In genomic region chrX:99481677-99482338, GRCm38 (mm10) we compare ENCODE assay signal across 12 mouse cellular contexts. TPM values are rescaled to one million over a fixed set of nuclear protein-coding genes. Genes with fewer than 3 reads are reported as not detected.
DNase-seq lines count a peak whose midpoint lies in the region; ATAC-seq and TF ChIP-seq lines count a peak whose summit lies in the region.
"Had no signal": no experiment of that assay in that cellular context is flagged by ENCODE, and none has a peak within 500 bp of the region (broad histone marks: within the 10 kb centered on the region; RNA-seq: fewer than 3 reads in every experiment).

No protein-coding gene starts in this region.

- H3K4me2 ChIP-seq in midbrain, postnatal 0 days (ENCODE audit: low read depth, low read length, poor library complexity, severe bottlenecking) = no peak overlapping the region
- H3K4me2 ChIP-seq: heart, embryonic 13.5 days; lung, embryonic 15.5 days had no signal

- TF ChIP-seq CTCF in left cerebral cortex, adult 2 months (IDR thresholded peaks at IDR 0.05) = no peak
- TF ChIP-seq CTCF in cortical plate, adult 2 months (IDR thresholded peaks at IDR 0.05; ENCODE audit: extremely low read depth, insufficient read depth, low read length) = no peak
- no peak for TF ChIP-seq CTCF in midbrain, postnatal 0 days (IDR thresholded peaks at IDR 0.05)

- WGBS in midbrain, postnatal 0 days = 35% methylated on average over 11 of the region's 12 CpGs

- TF ChIP-seq POLR2A in cortical plate, adult 2 months (IDR thresholded peaks at IDR 0.05; ENCODE audit: extremely low read depth, insufficient read depth, low read length) = no peak

- H3K4me1 ChIP-seq in cortical plate, adult 2 months (ENCODE audit: control insufficient read depth, insufficient read depth, low read length) = peaks cover 2% of the 10 kb centered on the region
- peaks cover 3% of the 10 kb centered on the region; the same call in 1 of the 2 replicates for H3K4me1 ChIP-seq in midbrain, postnatal 0 days (ENCODE audit: insufficient read depth, low read length)
- H3K4me1 ChIP-seq: heart, embryonic 13.5 days had no signal

- no peaks in the 10 kb centered on the region for H3K9me3 ChIP-seq in midbrain, postnatal 0 days (ENCODE audit: low read length)
- H3K9me3 ChIP-seq: heart, embryonic 13.5 days; lung, embryonic 15.5 days had no signal

- DNase-seq in left cerebral cortex, adult 2 months (ENCODE audit: extremely low spot score in 1 of 2, low spot score in 2 of 2) = no peak
- DNase-seq in left cerebral cortex, postnatal 4 days = no peak
- peak; percentile 43 for DNase-seq in forelimb bud, embryonic 11.5 days (ENCODE audit: low read depth, low spot score)
- DNase-seq in midbrain, postnatal 0 days (ENCODE audit: low spot score) = peak; percentile 87
- DNase-seq in thymus, postnatal 4 days = no peak
- DNase-seq in testis, postnatal 14 days (ENCODE audit: low spot score) = no peak
- DNase-seq in adrenal gland, adult (ENCODE audit: inconsistent age in 2 of 2, low spot score in 1 of 2) = no peak
- DNase-seq: thymus, postnatal 14 days had no signal

- peaks cover 10% of the 10 kb centered on the region; the same call in 1 of the 2 replicates for H3K27me3 ChIP-seq in midbrain, postnatal 0 days (ENCODE audit: insufficient read depth, low read length)
- H3K27me3 ChIP-seq: lung, embryonic 15.5 days had no signal

- H3K27ac ChIP-seq in left cerebral cortex, adult 2 months = peak overlapping the region; percentile 64
- H3K27ac ChIP-seq in cortical plate, adult 2 months (ENCODE audit: insufficient read depth, low read length) = peak overlapping the region; percentile 57; the same call in 1 of the 2 replicates
- peak overlapping the region; percentile 81 for H3K27ac ChIP-seq in midbrain, postnatal 0 days (ENCODE audit: low read depth, low read length)
- H3K27ac ChIP-seq: heart, embryonic 13.5 days; lung, embryonic 15.5 days had no signal

- no peak overlapping the region for H3K4me3 ChIP-seq in left cerebral cortex, adult 2 months
- no peak overlapping the region for H3K4me3 ChIP-seq in cortical plate, adult 2 months (ENCODE audit: insufficient read depth, low read length)
- H3K4me3 ChIP-seq in midbrain, postnatal 0 days (ENCODE audit: low read depth, low read length) = no peak overlapping the region
- H3K4me3 ChIP-seq: erythroblast, embryonic 14.5 days; heart, embryonic 13.5 days; lung, embryonic 15.5 days had no signal

- H3K36me3 ChIP-seq in midbrain, postnatal 0 days (ENCODE audit: insufficient read depth, low read length) = no peaks in the 10 kb centered on the region
- H3K36me3 ChIP-seq: heart, embryonic 13.5 days; lung, embryonic 15.5 days had no signal

- intact Hi-C loops in left cerebral cortex, adult 2 months (cut with DNase I) = no loop called here
- intact Hi-C loops in left cerebral cortex, postnatal 4 days (cut with DNase I) = no loop called here

- H3K9ac ChIP-seq in midbrain, postnatal 0 days (replicated peaks; ENCODE audit: low read length, poor library complexity, severe bottlenecking) = no peak overlapping the region
- H3K9ac ChIP-seq: heart, embryonic 13.5 days; lung, embryonic 15.5 days had no signal

- ATAC-seq in midbrain, postnatal 0 days (ENCODE audit: low FRiP score) = peak; percentile 93

RNA-seq across cellular contexts. Expression of gene Pja1, which starts 10.7 kb away (rescaled TPM):
- 100 to 1,000 TPM; 212 to 214 TPM for total RNA-seq in left cerebral cortex, adult 2 months (2021)
- total RNA-seq in left cerebral cortex, postnatal 4 days (2021) = 100 to 1,000 TPM; 171 to 197 TPM
- 196 and 208 TPM in 2 replicates for polyA plus RNA-seq in cortical plate, adult 2 months (2012; rRNA removed)
- 250 and 271 TPM in 2 replicates for total RNA-seq in midbrain, postnatal 0 days (2014; rRNA removed)
- 405 and 423 TPM in 2 replicates for polyA plus RNA-seq in midbrain, postnatal 0 days (2015; fragmentation: Nextera tagmentation; extraction: Ambion mirVana)

Comparison
In these comparisons a context has a peak if more than half of its experiments do, and no peak if none do; other contexts are left out.
1. DNase-seq: peak in forelimb bud, embryonic 11.5 days (single experiment) and midbrain, postnatal 0 days (single experiment); none in left cerebral cortex, adult 2 months (0 of 2), left cerebral cortex, postnatal 4 days (single experiment), thymus, postnatal 4 days (single experiment), testis, postnatal 14 days (single experiment) and adrenal gland, adult (0 of 2).
2. Peak in every context shown above with its lines, with median percentiles within 50 percentile points of each other: H3K27ac ChIP-seq.